Mouse (Mus musculus): Measurements from ENCODE around the gene Abcc3. TPM values are rescaled to one million over a fixed set of nuclear protein-coding genes. Genes with fewer than 3 reads are reported as not detected.
A peak's percentile ranks its signal among the peaks of the same experiment; 100 is the strongest.

Abcc3 gene
- polyA plus RNA-seq, 2 experiments: 3.5 to 4.7 TPM

DNA sequence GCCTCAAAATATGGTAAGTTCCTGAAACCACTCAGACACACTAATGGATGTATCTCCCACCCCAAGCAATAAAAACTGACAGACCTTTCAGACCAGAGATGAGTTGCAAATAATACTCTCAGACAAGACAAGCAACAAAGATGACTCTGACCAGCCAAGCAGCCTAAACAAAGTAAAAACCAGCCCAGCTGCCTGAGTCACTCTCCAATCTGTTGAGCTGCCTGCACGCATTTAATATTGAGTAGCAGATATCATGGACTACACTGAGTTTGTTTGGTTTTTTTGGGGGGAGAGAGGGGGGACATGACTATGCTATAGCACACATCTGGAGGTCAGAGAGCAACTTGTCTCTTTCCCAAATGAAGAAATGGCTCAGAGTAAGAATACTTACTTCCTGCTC, 77.5 kb downstream of the Abcc3 start:
- ATAC-seq (ENCODE audit: insufficient read depth) (no peak), DNase-seq (ENCODE audit: low read depth in 3 of 3, low spot score in 3 of 3) (no peak)
- Histone ChIP-seq H3K27ac (peak overlapping the region; percentile 26), H3K9ac (replicated peaks) (no peak overlapping the region; the same call in 1 of the 2 replicates), H3K4me3 (ENCODE audit: insufficient read depth in 1 of 2, low read depth in 2 of 2, low read length in 2 of 2) (no peak overlapping the region), H3K27me3 (ENCODE audit: control insufficient read depth, insufficient read depth, low read length) (no peaks in the 10 kb centered on the region), H3K4me2 (ENCODE audit: low read depth) (peak overlapping the region; percentile 40), H3K36me3 (replicated peaks; ENCODE audit: control insufficient read depth, insufficient read depth, low read depth) (peaks cover 20% of the 10 kb centered on the region), H3K4me1 (replicated peaks; ENCODE audit: control insufficient read depth in 2 of 2, insufficient read depth in 2 of 2, low read length in 1 of 2) (peaks cover 54 to 55% of the 10 kb centered on the region in 2 experiments), H3K9me3 (ENCODE audit: control insufficient read depth, low read length) (no peaks in the 10 kb centered on the region)
- WGBS (ENCODE audit: insufficient replicate concordance): 21% methylated on average over 1 of the region's 1 CpGs
- TF ChIP-seq EP300 (IDR thresholded peaks at IDR 0.05; ENCODE audit: low read depth) (no peak), CTCF (IDR thresholded peaks at IDR 0.05; ENCODE audit: low read depth) (no peak)

GRCm38 (mm10) chr11:94314098-94314652, 78.6 kb downstream of the Abcc3 start:
- no peaks in the 10 kb centered on the region for H3K9me3 ChIP-seq (ENCODE audit: control insufficient read depth, low read length)
- no peaks in the 10 kb centered on the region for H3K27me3 ChIP-seq (ENCODE audit: control insufficient read depth, insufficient read depth, low read length)
- H3K4me2 ChIP-seq (ENCODE audit: low read depth): peak overlapping the region; percentile 40
- H3K27ac ChIP-seq: peak overlapping the region; percentile 11
- peak overlapping the region; percentile 10; the same call in 1 of the 2 replicates for H3K9ac ChIP-seq (replicated peaks)
- peak; percentile 61; the same call in 1 of the 2 replicates for ATAC-seq (ENCODE audit: insufficient read depth)
- H3K4me1 ChIP-seq (replicated peaks; ENCODE audit: control insufficient read depth in 2 of 2, insufficient read depth in 2 of 2, low read length in 1 of 2): peaks cover 45 to 50% of the 10 kb centered on the region in 2 experiments
- WGBS (ENCODE audit: insufficient replicate concordance): 7% methylated on average over 2 of the region's 2 CpGs
- TF ChIP-seq CTCF (IDR thresholded peaks at IDR 0.05; ENCODE audit: low read depth) (no peak), EP300 (IDR thresholded peaks at IDR 0.05; ENCODE audit: low read depth) (peak; percentile 26; the same call in 1 of the 2 replicates)
- no peak for DNase-seq (ENCODE audit: low read depth in 3 of 3, low spot score in 3 of 3)
- H3K4me3 ChIP-seq (ENCODE audit: insufficient read depth in 1 of 2, low read depth in 2 of 2, low read length in 2 of 2): no peak overlapping the region
- peaks cover 24% of the 10 kb centered on the region for H3K36me3 ChIP-seq (replicated peaks; ENCODE audit: control insufficient read depth, insufficient read depth, low read depth)

DNA sequence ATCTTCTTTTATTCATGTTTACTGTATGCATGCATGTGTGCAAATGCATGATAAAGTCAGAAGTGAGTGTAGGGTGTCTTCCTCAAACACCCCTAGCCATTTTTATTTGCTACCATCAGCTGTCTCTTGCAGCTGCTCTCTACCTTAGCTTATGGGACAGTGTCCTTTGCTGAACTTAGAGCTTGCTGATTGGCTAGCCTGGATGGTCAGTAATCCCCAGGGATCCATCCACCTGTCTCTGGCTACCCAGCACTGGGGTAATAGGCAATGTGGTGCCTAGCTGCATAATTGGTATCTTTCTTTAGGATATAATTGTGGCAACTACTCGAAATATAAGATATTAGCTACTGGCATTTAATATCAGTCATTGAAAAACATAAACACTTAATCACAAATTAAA, 80.1 kb downstream of the Abcc3 start:
- no peak for ATAC-seq (ENCODE audit: insufficient read depth)
- Histone ChIP-seq H3K9ac (replicated peaks) (no peak overlapping the region), H3K4me3 (ENCODE audit: insufficient read depth in 1 of 2, low read depth in 2 of 2, low read length in 2 of 2) (no peak overlapping the region), H3K9me3 (ENCODE audit: control insufficient read depth, low read length) (no peaks in the 10 kb centered on the region), H3K27ac (no peak overlapping the region), H3K27me3 (ENCODE audit: control insufficient read depth, insufficient read depth, low read length) (no peaks in the 10 kb centered on the region), H3K4me2 (ENCODE audit: low read depth) (no peak overlapping the region), H3K36me3 (replicated peaks; ENCODE audit: control insufficient read depth, insufficient read depth, low read depth) (peaks cover 28% of the 10 kb centered on the region), H3K4me1 (replicated peaks; ENCODE audit: control insufficient read depth in 2 of 2, insufficient read depth in 2 of 2, low read length in 1 of 2) (peaks cover 35 to 39% of the 10 kb centered on the region in 2 experiments)
- DNase-seq (ENCODE audit: low read depth in 3 of 3, low spot score in 3 of 3): no peak
- no peak for TF ChIP-seq CTCF (IDR thresholded peaks at IDR 0.05; ENCODE audit: low read depth)
- TF ChIP-seq EP300 (IDR thresholded peaks at IDR 0.05; ENCODE audit: low read depth): no peak
- WGBS (ENCODE audit: insufficient replicate concordance): 58% methylated on average over 1 of the region's 1 CpGs

DNA sequence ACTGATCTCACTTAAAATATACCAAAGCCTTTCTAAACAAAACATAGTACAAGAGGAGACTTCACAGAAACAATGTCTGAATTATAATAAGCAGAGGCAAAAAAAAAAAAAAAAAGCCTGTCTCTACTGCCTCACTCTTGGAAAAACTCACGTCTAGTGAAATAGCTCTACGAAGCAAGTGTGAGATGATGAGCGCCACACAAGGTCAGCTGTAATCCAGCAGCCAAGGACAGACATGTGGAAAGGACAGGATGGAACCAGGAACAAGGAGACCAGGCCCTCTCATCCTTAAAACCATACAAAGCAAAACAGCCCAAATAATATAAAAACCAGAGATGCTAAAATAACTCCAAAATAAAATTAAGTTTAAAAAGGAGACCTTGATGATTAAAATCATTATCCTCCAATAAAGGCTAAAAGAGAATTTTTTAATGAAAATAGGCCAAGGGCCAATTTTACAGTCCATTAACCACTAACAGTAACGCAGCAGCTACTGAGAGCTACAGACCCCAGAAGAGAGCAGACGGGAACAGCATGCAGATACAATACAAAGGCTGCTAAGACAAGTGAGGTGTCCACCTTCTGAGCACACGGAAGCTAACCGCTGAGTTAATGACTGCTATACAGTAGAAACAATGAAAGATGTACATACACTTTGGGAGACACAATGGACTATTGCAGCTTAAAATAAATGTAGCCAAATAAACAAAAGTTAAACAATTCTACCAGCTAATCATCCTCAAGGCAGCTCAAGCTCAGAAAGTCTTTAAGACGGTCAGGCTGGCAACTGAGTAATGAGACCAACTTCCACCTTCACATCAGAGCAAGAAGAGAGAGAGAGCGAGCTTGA, 97.6 kb downstream of the Abcc3 start:
- DNase-seq (ENCODE audit: low read depth in 3 of 3, low spot score in 3 of 3) (no peak), ATAC-seq (ENCODE audit: insufficient read depth) (no peak)
- Histone ChIP-seq H3K9me3 (ENCODE audit: control insufficient read depth, low read length) (no peaks in the 10 kb centered on the region), H3K9ac (replicated peaks) (no peak overlapping the region), H3K36me3 (replicated peaks; ENCODE audit: control insufficient read depth, insufficient read depth, low read depth) (peaks cover 88% of the 10 kb centered on the region), H3K4me3 (ENCODE audit: insufficient read depth in 1 of 2, low read depth in 2 of 2, low read length in 2 of 2) (no peak overlapping the region), H3K4me2 (ENCODE audit: low read depth) (no peak overlapping the region), H3K27me3 (ENCODE audit: control insufficient read depth, insufficient read depth, low read length) (no peaks in the 10 kb centered on the region), H3K4me1 (replicated peaks; ENCODE audit: control insufficient read depth in 2 of 2, insufficient read depth in 2 of 2, low read length in 1 of 2) (peaks cover 6 to 9% of the 10 kb centered on the region in 2 experiments), H3K27ac (no peak overlapping the region)
- WGBS (ENCODE audit: insufficient replicate concordance): 88% methylated on average over 9 of the region's 9 CpGs
- TF ChIP-seq EP300 (IDR thresholded peaks at IDR 0.05; ENCODE audit: low read depth) (no peak), CTCF (IDR thresholded peaks at IDR 0.05; ENCODE audit: low read depth) (no peak)

Other genes with a start within 250 kb of the Abcc3 start
- 7.5 and 7.8 TPM in 2 replicates for gene Tob1, start 181.5 kb downstream of the Abcc3 start, polyA plus RNA-seq (2012; rRNA removed)
- 8.3 and 9.1 TPM in 2 replicates for gene Tob1, start 181.5 kb downstream of the Abcc3 start, polyA plus RNA-seq (2014; fragmentation: Nextera tagmentation; extraction: Ambion mirVana)
- gene Wfikkn2, start 147.0 kb downstream of the Abcc3 start, polyA plus RNA-seq (2012; rRNA removed): 0.12 and 0.23 TPM in 2 replicates
- gene Wfikkn2, start 147.0 kb downstream of the Abcc3 start, polyA plus RNA-seq (2014; fragmentation: Nextera tagmentation; extraction: Ambion mirVana): 0.05 and 0.17 TPM in 2 replicates
- gene Gm21885, start 111.1 kb downstream of the Abcc3 start, polyA plus RNA-seq (2012; rRNA removed): not detected in 2 replicates
- gene Gm21885, start 111.1 kb downstream of the Abcc3 start, polyA plus RNA-seq (2014; fragmentation: Nextera tagmentation; extraction: Ambion mirVana): 0.32 TPM in 1 of 2 replicates, not detected in the other
- gene Luc7l3, start 71.0 kb downstream of the Abcc3 start, polyA plus RNA-seq (2012; rRNA removed): 20.6 and 39.1 TPM in 2 replicates
- gene Luc7l3, start 71.0 kb downstream of the Abcc3 start, polyA plus RNA-seq (2014; fragmentation: Nextera tagmentation; extraction: Ambion mirVana): 33.7 and 38.7 TPM in 2 replicates
- 11.7 and 12.6 TPM in 2 replicates for gene Ankrd40, start 65.0 kb downstream of the Abcc3 start, polyA plus RNA-seq (2012; rRNA removed)
- gene Ankrd40, start 65.0 kb downstream of the Abcc3 start, polyA plus RNA-seq (2014; fragmentation: Nextera tagmentation; extraction: Ambion mirVana): 5.1 and 5.5 TPM in 2 replicates
- gene Cacna1g, start 81.2 kb upstream of the Abcc3 start, polyA plus RNA-seq (2012; rRNA removed): 6.1 and 7.3 TPM in 2 replicates
- gene Cacna1g, start 81.2 kb upstream of the Abcc3 start, polyA plus RNA-seq (2014; fragmentation: Nextera tagmentation; extraction: Ambion mirVana): 0.89 and 3.1 TPM in 2 replicates
- not detected in 2 replicates for gene Spata20, start 93.2 kb upstream of the Abcc3 start, polyA plus RNA-seq (2012; rRNA removed)
- gene Spata20, start 93.2 kb upstream of the Abcc3 start, polyA plus RNA-seq (2014; fragmentation: Nextera tagmentation; extraction: Ambion mirVana): not detected in 2 replicates
- 0.02 and 0.04 TPM in 2 replicates for gene Epn3, start 107.0 kb upstream of the Abcc3 start, polyA plus RNA-seq (2012; rRNA removed)
- gene Epn3, start 107.0 kb upstream of the Abcc3 start, polyA plus RNA-seq (2014; fragmentation: Nextera tagmentation; extraction: Ambion mirVana): not detected in 2 replicates
- 0.03 and 0.09 TPM in 2 replicates for gene Mycbpap, start 128.7 kb upstream of the Abcc3 start, polyA plus RNA-seq (2012; rRNA removed)
- gene Mycbpap, start 128.7 kb upstream of the Abcc3 start, polyA plus RNA-seq (2014; fragmentation: Nextera tagmentation; extraction: Ambion mirVana): not detected in 2 replicates
- 1.2 and 1.4 TPM in 2 replicates for gene Rsad1, start 156.3 kb upstream of the Abcc3 start, polyA plus RNA-seq (2012; rRNA removed)
- 0.51 and 0.72 TPM in 2 replicates for gene Rsad1, start 156.3 kb upstream of the Abcc3 start, polyA plus RNA-seq (2014; fragmentation: Nextera tagmentation; extraction: Ambion mirVana)
- gene Chad, start 172.1 kb upstream of the Abcc3 start, polyA plus RNA-seq (2012; rRNA removed): 0.02 and 0.03 TPM in 2 replicates
- 0.09 TPM in 1 of 2 replicates, not detected in the other for gene Chad, start 172.1 kb upstream of the Abcc3 start, polyA plus RNA-seq (2014; fragmentation: Nextera tagmentation; extraction: Ambion mirVana)
- gene Acsf2, start 208.9 kb upstream of the Abcc3 start, polyA plus RNA-seq (2012; rRNA removed): 3.2 and 3.9 TPM in 2 replicates
- 1.3 and 1.4 TPM in 2 replicates for gene Acsf2, start 208.9 kb upstream of the Abcc3 start, polyA plus RNA-seq (2014; fragmentation: Nextera tagmentation; extraction: Ambion mirVana)
- 36.3 and 52.7 TPM in 2 replicates for gene Lrrc59, start 236.8 kb upstream of the Abcc3 start, polyA plus RNA-seq (2012; rRNA removed)
- 66.4 and 73.4 TPM in 2 replicates for gene Lrrc59, start 236.8 kb upstream of the Abcc3 start, polyA plus RNA-seq (2014; fragmentation: Nextera tagmentation; extraction: Ambion mirVana)